Mouse (Mus musculus) forebrain, postnatal 0 days (tissue): ENCODE data around the gene Erc2. TPM values are rescaled to one million over a fixed set of nuclear protein-coding genes. Genes with fewer than 3 reads are reported as not detected.
A peak's percentile ranks its signal among the peaks of the same experiment; 100 is the strongest.

Experiments
- ATAC-seq: fragments of 200-750 bp; cut with Nextera tagmentation; 2 replicates; pipeline ENCODE4 v1.8.0; 2017; ENCODE audit warnings: mild to moderate bottlenecking, moderate library complexity
- DNase-seq: peaks from one replicate; pipeline ENCODE4 v3.0.0-alpha.2; 2015
- H3K27ac ChIP-seq: fragments of 300-500 bp; sonication (generic); 2 replicates; pipeline ENCODE4 v1.5.1; 2014; ENCODE audit warnings: low read depth, mild to moderate bottlenecking, antibody characterized with exemption, low read length, moderate library complexity, mixed read lengths
- H3K27me3 ChIP-seq: fragments of 300-500 bp; sonication (generic); 2 replicates; pipeline ENCODE4 v1.6.1; 2014; ENCODE audit warnings: mild to moderate bottlenecking, low read length, mixed read lengths; ENCODE audit not compliant: insufficient read depth
- H3K36me3 ChIP-seq: fragments of 300-500 bp; sonication (generic); 2 replicates; pipeline ENCODE4 v1.6.1; 2014; ENCODE audit warnings: mild to moderate bottlenecking, moderate library complexity; ENCODE audit not compliant: insufficient read depth
- H3K4me1 ChIP-seq: fragments of 300-500 bp; sonication (generic); 2 replicates; pipeline ENCODE4 v1.6.1; 2014; ENCODE audit warnings: antibody characterized with exemption; ENCODE audit not compliant: insufficient read depth
- H3K4me2 ChIP-seq: fragments of 300-500 bp; sonication (generic); 2 replicates; pipeline ENCODE4 v1.6.1; 2014; ENCODE audit warnings: low read depth, mild to moderate bottlenecking, moderate library complexity
- H3K4me3 ChIP-seq: fragments of 300-500 bp; sonication (generic); 2 replicates; pipeline ENCODE4 v1.5.1; 2014; ENCODE audit warnings: low read depth, low read length, mixed read lengths
- H3K9ac ChIP-seq: fragments of 300-500 bp; sonication (generic); 2 replicates; pipeline ENCODE4 v1.6.1; 2014; ENCODE audit warnings: mild to moderate bottlenecking
- H3K9me3 ChIP-seq: fragments of 300-500 bp; sonication (generic); 2 replicates; pipeline ENCODE4 v1.6.1; 2016; ENCODE audit warnings: low read length
- CTCF ChIP-seq: sonication (generic); IDR thresholded peaks from 2 replicates; pipeline ENCODE4 v1.5.1; 2016; ENCODE audit warnings: antibody characterized with exemption, control low read depth, low read depth
- WGBS: fragments of 180-500 bp; shearing (Covaris S2); extraction: QIAGEN DNeasy Blood & Tissue Kit; methylation state at CpG from one replicate; pipeline ENCODE4 v1.1.7; 2014; 5-methylcytosine and 5-hydroxymethylcytosine counted together
- polyA plus RNA-seq: library from polyadenylated mRNA; unstranded; fragments of >200 nt; fragmentation: Nextera tagmentation; extraction: Ambion mirVana; gene quantifications from 2 replicates; pipeline ENCODE4 v1.2.1, GENCODE M21; 2015
- total RNA-seq: library from RNA; depleted of rRNA; stranded (reverse); fragments of >200 nt; gene quantifications from 2 replicates; pipeline ENCODE4 v1.2.3, GENCODE M21; 2014

The Erc2 gene
- total and polyA plus RNA-seq, 2 experiments from 2014 or later = 106 to 117 TPM

DNA sequence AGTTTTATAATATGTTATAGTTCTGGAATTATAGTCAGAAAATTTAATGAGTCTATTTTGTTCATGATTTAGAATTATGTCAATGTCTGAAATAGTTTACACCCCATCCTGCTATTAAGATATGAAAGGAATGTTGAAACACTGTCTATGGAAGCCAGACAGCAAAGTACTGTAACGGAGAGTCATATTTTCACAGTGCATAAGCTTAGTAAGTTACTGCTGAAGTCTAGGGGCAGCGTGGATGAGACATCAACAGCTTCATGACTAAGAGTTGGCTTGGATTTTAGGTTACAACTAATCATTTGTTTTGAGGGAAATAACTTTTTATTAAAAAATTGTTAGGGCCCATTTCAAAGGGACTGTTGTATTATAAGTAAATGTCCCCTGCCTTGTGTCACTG lies 412.8 kb downstream of the Erc2 start:
- WGBS = 83% methylated on average over 2 of the region's 2 CpGs
- no peaks in the 10 kb centered on the region for H3K27me3 ChIP-seq
- TF ChIP-seq CTCF = no peak

DNA sequence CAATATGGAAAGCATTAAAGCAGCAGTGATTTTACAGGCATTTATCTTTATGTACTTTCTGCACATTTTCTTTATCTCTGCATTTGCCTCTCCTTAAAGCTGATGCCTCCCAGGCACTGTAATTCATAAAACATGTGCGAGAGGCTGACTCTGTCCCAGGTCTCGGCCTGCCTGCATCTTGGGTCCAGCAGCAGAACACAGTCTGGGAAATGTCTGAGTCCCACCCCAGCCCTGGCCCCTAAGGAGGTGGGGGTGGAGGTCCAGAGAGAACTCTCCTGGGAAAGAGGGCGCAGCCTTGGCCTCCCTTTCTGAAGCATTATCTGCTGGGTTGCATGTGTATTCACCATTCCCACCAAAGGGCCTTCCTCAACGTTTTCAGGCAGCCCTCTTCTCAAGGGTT lies 420.9 kb downstream of the Erc2 start:
- H3K9me3 ChIP-seq = no peaks in the 10 kb centered on the region
- no peak for TF ChIP-seq CTCF
- H3K27me3 ChIP-seq = no peaks in the 10 kb centered on the region
- WGBS = 57% methylated on average over 4 of the region's 4 CpGs
- DNase-seq (no peak), ATAC-seq (no peak)
- peaks cover 5% of the 10 kb centered on the region; the same call in 1 of the 2 replicates for H3K36me3 ChIP-seq
- H3K27ac ChIP-seq = no peak overlapping the region
- H3K4me1 ChIP-seq = no peaks in the 10 kb centered on the region
- H3K4me3 ChIP-seq = no peak overlapping the region
- no peak overlapping the region for H3K4me2 ChIP-seq
- no peak overlapping the region for H3K9ac ChIP-seq

More for the DNA sequence above, 412.8 kb downstream of the Erc2 start:
- Histone ChIP-seq H3K9me3 (no peaks in the 10 kb centered on the region), H3K36me3 (no peaks in the 10 kb centered on the region), H3K27ac (no peak overlapping the region), H3K4me2 (no peak overlapping the region), H3K9ac (no peak overlapping the region), H3K4me3 (no peak overlapping the region), H3K4me1 (no peaks in the 10 kb centered on the region)
- ATAC-seq (no peak), DNase-seq (no peak)

DNA sequence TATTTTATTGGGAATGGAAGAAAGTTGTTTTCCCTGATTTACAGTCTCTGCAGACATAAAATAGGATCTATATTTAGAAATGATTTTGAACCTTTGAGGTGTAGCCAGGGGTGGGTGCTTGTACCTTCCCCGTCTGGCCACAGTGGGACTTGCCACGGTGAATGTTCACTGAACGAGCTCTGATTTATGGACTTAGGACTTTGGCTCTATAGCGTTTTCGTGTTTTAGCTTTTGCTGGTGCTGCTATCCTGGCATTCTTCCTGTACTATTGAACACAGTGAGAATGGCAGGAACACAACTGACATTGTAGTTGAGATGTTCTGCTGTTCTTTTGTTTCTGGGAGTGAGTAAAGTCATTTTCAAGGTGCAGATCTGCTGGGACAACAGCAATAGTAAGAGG lies 429.4 kb downstream of the Erc2 start:
- Histone ChIP-seq H3K4me2 (no peak overlapping the region), H3K4me1 (no peaks in the 10 kb centered on the region), H3K9ac (no peak overlapping the region), H3K27ac (no peak overlapping the region), H3K9me3 (no peaks in the 10 kb centered on the region), H3K4me3 (no peak overlapping the region), H3K36me3 (peaks cover 3% of the 10 kb centered on the region; the same call in 1 of the 2 replicates), H3K27me3 (no peaks in the 10 kb centered on the region)
- 88% methylated on average over 5 of the region's 5 CpGs for WGBS
- no peak for ATAC-seq
- DNase-seq = no peak
- TF ChIP-seq CTCF = no peak

DNA sequence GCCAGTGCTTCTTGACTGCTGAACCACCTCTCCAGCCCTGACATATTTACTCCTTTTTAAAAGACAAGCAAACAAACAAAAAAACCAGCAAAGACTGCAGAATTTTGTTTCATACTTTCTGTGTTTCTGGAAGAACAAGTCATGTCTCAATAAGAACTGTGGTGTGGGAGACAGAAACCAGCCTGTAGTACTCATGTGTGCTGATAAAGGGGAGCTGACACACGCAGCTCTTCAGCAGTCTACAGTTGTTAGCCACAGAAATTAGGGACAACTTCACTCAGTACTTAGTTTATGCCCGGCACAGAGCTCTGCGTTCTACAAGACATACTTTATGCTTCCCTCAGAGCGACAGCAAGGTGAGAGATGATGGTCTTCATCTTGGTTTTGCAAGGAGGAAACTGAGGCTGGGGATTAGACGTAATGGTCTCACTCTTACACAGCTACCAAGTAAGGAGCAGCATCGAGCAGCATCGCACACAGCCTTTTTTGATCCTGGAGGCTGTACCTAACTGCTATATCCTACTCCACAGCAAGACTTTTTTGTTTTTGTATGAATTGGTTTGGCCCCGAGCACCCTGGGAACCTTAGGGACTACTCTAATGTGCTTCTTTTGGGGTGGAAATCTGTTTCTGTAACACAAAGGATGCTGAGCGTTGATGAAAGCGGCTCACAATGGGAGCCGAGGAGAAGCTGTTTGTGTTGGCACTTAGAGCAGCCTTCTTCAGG lies 435.1 kb downstream of the Erc2 start:
- Histone ChIP-seq H3K4me1 (no peaks in the 10 kb centered on the region), H3K9me3 (no peaks in the 10 kb centered on the region), H3K4me3 (no peak overlapping the region), H3K4me2 (no peak overlapping the region), H3K36me3 (no peaks in the 10 kb centered on the region), H3K27me3 (no peaks in the 10 kb centered on the region), H3K9ac (no peak overlapping the region), H3K27ac (no peak overlapping the region)
- TF ChIP-seq CTCF = no peak
- WGBS = 23% methylated on average over 11 of the region's 11 CpGs
- ATAC-seq (peak; percentile 50), DNase-seq (no peak)

DNA sequence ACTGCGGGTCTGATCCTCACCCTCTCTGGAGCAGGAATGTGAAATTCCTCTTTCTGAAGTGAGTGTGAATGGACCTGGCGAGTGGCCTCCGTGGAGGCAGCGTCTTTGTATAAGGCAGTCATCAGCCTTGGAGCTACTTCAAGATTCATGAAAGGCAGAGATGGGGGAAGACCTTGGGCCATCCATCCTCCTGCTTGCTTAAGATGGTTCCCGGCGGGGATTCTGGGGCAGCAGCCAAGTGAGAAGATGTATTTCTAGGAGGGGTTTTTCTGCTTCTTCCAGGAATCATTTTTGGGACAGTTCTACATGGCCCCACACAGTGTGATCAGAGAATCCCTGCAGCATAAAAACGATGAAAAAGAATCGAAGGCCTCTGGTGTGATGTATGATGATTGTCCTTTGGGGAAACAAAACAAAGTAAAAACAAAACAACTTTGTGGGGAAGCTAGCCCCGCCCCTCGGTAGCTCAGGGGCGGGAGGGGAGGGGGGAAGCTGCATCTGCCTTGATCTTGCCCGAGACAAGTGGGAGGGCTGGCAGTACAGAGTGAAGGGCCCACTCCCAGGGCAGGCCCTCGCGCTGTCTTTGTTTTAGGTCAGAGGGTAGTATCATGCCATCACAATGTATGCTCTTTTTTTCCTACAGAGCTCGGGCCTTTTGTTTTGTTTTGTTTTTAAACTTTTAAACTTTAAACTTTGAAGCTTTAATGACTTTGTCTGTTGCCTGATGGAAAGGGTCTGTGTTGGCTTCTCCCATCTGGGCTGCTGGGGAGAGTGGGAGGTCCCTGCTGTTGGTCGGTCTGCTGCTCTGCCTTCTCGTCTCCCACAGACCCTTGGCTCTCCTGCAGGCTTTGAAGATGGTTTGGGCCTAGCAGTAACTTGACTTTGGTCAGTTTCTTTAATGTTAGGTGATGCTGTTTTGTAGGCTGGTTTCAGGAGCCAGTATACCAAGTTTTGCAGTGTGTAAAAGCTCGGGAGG lies 435.9 kb downstream of the Erc2 start:
- H3K9ac ChIP-seq = no peak overlapping the region
- H3K4me1 ChIP-seq = no peaks in the 10 kb centered on the region
- H3K4me3 ChIP-seq = no peak overlapping the region
- no peak for TF ChIP-seq CTCF
- peak; percentile 47 for DNase-seq
- peak; percentile 55 for ATAC-seq
- H3K27me3 ChIP-seq = no peaks in the 10 kb centered on the region
- WGBS = 9% methylated on average over 18 of the region's 18 CpGs
- H3K4me2 ChIP-seq = no peak overlapping the region
- no peak overlapping the region for H3K27ac ChIP-seq
- no peaks in the 10 kb centered on the region for H3K36me3 ChIP-seq
- no peaks in the 10 kb centered on the region for H3K9me3 ChIP-seq

DNA sequence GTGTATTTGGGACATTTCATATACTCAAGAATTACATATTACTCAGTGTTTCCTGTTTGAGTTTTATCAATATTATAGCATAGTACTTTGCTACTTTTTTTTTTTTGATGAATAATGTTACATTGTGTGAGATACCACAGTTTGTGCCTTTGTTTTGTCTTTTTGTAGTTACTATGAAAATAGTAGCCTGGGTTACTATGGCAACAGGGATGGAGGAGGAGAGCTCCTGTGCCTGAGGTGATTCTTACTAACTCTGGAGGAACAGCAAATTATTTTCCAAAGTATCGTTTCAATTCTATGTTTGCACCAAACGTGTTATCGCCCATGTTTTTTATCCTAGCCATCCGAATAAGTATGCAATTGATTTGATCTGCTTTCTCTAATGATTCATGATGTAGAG lies 438.7 kb downstream of the Erc2 start:
- TF ChIP-seq CTCF = no peak
- Histone ChIP-seq H3K4me1 (no peaks in the 10 kb centered on the region), H3K27me3 (no peaks in the 10 kb centered on the region), H3K4me2 (no peak overlapping the region), H3K9me3 (no peaks in the 10 kb centered on the region), H3K36me3 (no peaks in the 10 kb centered on the region), H3K27ac (no peak overlapping the region), H3K4me3 (no peak overlapping the region), H3K9ac (no peak overlapping the region)
- WGBS = 61% methylated on average over 4 of the region's 4 CpGs
- DNase-seq (peak; percentile 11), ATAC-seq (peak; percentile 37; the same call in 1 of the 2 replicates)
